Mouse (Mus musculus) lung, postnatal 0 days (tissue): ENCODE results near the gene Gltp. TPM values are rescaled to one million over a fixed set of nuclear protein-coding genes. Genes with fewer than 3 reads are reported as not detected.
A peak's percentile ranks its signal among the peaks of the same experiment; 100 is the strongest.

Experiments
- ATAC-seq: fragments of 200-750 bp; cut with Nextera tagmentation; 2 replicates; pipeline ENCODE4 v1.8.0; 2017; ENCODE audit warnings: moderate library complexity
- DNase-seq: peaks from one replicate; pipeline ENCODE4 v3.0.0-alpha.2; 2016; ENCODE audit warnings: low spot score
- H3K27ac ChIP-seq: fragments of 300-500 bp; sonication (generic); 2 replicates; pipeline ENCODE4 v1.5.1; 2014; ENCODE audit warnings: antibody characterized with exemption, mild to moderate bottlenecking, low read length, mixed read lengths
- H3K27me3 ChIP-seq: fragments of 300-500 bp; sonication (generic); replicated peaks from 2 replicates; pipeline ENCODE4 v1.6.1; 2014; ENCODE audit warnings: low read length, mixed read lengths; ENCODE audit not compliant: insufficient read depth
- H3K36me3 ChIP-seq: fragments of 300-500 bp; sonication (generic); 2 replicates; pipeline ENCODE4 v1.6.1; 2014; ENCODE audit warnings: low read length, mixed read lengths; ENCODE audit not compliant: insufficient read depth
- H3K4me1 ChIP-seq: fragments of 300-500 bp; sonication (generic); 2 replicates; pipeline ENCODE4 v1.6.1; 2014; ENCODE audit warnings: antibody characterized with exemption, low read depth, low read length, mixed read lengths; ENCODE audit not compliant: insufficient read depth
- H3K4me2 ChIP-seq: fragments of 300-500 bp; sonication (generic); replicated peaks from 2 replicates; pipeline ENCODE4 v1.6.1; 2014; ENCODE audit warnings: low read depth, mild to moderate bottlenecking, low read length, moderate library complexity, mixed read lengths
- H3K4me3 ChIP-seq: fragments of 300-500 bp; sonication (generic); 2 replicates; pipeline ENCODE4 v1.5.1; 2014; ENCODE audit warnings: low read depth, low read length
- H3K9ac ChIP-seq: fragments of 300-500 bp; sonication (generic); replicated peaks from 2 replicates; pipeline ENCODE4 v1.6.1; 2014; ENCODE audit warnings: low read depth, mild to moderate bottlenecking
- H3K9me3 ChIP-seq: fragments of 300-500 bp; sonication (generic); 2 replicates; pipeline ENCODE4 v1.6.1; 2016; ENCODE audit warnings: low read length, mixed read lengths
- CTCF ChIP-seq: IDR thresholded peaks from 2 replicates; pipeline ENCODE4 v1.5.1; 2016; ENCODE audit warnings: antibody characterized with exemption, mild to moderate bottlenecking
- EP300 ChIP-seq: IDR thresholded peaks from 2 replicates; pipeline ENCODE4 v1.6.1; 2016; ENCODE audit warnings: antibody characterized with exemption, mild to moderate bottlenecking, control low read depth
- WGBS: fragments of 180-500 bp; shearing (Covaris S2); extraction: QIAGEN DNeasy Blood & Tissue Kit; methylation state at CpG from one replicate; pipeline ENCODE4 v1.1.7; 2014; 5-methylcytosine and 5-hydroxymethylcytosine counted together
- polyA plus RNA-seq: library from polyadenylated mRNA; unstranded; fragments of >200 nt; fragmentation: Nextera tagmentation; extraction: Ambion mirVana; gene quantifications from 2 replicates; pipeline ENCODE4 v1.2.1, GENCODE M21; 2015

Gltp gene
- polyA plus RNA-seq, 1 experiment from 2014 or later = 88.2 TPM

DNA sequence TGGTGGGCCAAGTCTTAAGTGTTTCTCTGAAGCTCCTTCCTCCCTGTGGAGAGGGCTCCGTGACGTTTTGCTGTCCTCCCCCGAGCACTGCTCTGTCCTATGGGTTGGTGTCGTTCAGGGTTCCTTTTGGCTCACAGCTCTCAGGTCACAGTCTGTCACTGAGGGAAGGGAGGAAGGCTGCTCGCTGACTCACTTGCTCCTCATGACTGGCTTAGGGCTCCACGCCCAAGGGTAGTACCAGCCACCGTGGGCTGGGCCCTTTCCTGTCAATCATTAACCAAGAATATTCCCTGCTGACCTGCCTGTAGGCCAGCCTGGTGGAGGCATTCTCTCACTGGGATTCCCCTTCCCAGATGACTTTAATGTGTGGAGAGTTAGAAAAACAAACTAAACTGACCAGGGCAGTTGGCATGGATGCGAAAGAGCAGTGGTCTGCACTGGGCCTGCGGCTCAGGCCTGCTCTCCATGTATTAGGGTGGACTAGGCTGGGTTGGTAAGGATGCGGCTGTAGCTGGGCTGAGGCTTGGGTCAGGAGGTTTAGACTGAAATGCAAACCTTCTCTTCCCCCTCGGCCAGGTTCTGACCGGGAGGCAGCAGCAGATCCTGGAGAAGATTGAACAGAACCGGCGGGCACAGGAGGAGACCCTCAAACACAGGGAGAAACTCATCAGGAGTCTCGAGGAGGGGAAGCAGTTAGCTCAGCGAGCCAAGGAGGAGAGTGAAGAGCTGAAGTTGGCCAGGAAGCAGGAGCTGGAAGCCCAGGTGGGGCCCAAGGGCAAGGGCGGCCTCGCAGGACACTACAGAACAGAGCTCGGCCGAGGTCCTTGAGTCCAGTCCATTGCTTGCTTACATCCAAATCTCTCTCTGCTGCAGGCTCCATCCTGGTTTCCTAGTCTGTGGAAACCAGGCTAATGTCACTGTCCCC, 28.5 kb upstream of the Gltp start:
- peak; percentile 44 for DNase-seq
- 76% methylated on average over 20 of the region's 20 CpGs for WGBS
- H3K9ac ChIP-seq = no peak overlapping the region
- H3K4me2 ChIP-seq = no peak overlapping the region
- no peak for TF ChIP-seq EP300
- TF ChIP-seq CTCF = no peak
- H3K4me3 ChIP-seq = no peak overlapping the region
- H3K4me1 ChIP-seq = no peaks in the 10 kb centered on the region
- no peak overlapping the region for H3K27ac ChIP-seq
- H3K27me3 ChIP-seq = no peaks in the 10 kb centered on the region
- no peaks in the 10 kb centered on the region for H3K9me3 ChIP-seq
- peaks cover 14% of the 10 kb centered on the region for H3K36me3 ChIP-seq
- peak; percentile 72 for ATAC-seq

DNA sequence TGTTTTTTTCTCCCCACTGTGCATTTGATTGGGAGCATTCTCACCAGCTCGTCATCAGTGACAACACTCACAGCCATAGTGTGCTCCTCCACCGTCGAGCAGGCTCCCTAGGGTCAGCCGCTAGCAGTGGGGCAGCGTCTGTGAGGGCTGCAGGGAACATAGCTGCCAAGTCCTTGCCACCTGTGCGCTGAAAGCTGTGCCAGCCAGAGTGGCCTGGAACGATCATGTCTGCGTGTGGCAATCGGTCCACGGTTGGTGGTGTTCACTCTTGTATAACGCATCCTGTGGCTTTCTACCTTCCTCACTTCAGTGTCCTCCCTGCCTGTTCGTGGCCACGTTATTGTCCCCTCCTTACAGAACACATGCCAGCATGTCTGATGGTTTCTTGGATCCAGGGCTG, 27.7 kb upstream of the Gltp start:
- no peak overlapping the region for H3K4me3 ChIP-seq
- WGBS = 88% methylated on average over 13 of the region's 13 CpGs
- no peak overlapping the region for H3K27ac ChIP-seq

DNA sequence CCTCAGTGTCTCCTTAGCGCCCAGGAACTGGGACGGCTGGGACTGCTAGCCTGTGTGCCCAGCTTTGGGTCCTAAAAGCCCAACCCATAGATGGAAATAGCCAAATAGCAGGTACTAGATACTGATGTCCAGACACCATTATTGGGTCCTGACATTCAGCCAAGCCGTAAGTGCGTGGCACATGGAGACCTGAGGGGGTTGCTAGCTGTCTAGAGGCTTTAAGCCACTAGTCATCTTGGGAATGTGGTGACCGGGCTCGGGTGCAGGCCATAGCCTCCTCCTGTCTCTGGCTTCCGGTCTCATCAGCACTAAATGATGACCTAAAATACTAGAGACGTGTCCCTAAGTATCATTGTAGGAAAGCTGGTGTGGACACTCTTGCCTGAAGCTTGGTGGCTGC, 27.2 kb upstream of the Gltp start:
- ATAC-seq = no peak
- H3K4me2 ChIP-seq = no peak overlapping the region

More for the DNA sequence above, 27.7 kb upstream of the Gltp start:
- Histone ChIP-seq H3K4me1 (no peaks in the 10 kb centered on the region), H3K9me3 (no peaks in the 10 kb centered on the region), H3K9ac (no peak overlapping the region), H3K4me2 (no peak overlapping the region), H3K36me3 (peaks cover 14% of the 10 kb centered on the region), H3K27me3 (no peaks in the 10 kb centered on the region)
- TF ChIP-seq CTCF (no peak), EP300 (no peak)
- DNase-seq (no peak), ATAC-seq (no peak)

DNA sequence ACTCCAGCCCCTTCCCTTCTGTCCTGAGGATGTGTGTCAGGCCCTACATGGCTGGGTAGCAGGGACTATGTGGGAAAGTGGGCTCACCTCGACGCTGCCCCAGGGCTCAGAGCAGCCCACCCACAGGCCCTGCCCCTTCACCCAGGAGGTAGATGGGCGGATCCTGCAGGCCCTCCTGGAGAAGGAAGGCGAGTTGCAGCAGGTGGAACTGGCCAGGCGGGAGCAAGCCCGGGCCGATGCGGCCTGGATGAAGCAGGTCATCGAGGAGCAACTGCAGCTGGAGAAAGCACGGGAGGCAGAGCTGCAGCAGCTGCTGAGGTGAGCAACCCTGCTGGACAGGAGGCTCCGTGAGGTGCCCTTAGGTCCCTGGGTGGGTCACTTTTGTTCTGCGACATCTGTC, 26.5 kb upstream of the Gltp start:
- no peak for TF ChIP-seq EP300
- no peak for TF ChIP-seq CTCF
- Histone ChIP-seq H3K36me3 (peaks cover 14% of the 10 kb centered on the region), H3K4me3 (no peak overlapping the region), H3K9ac (no peak overlapping the region), H3K4me2 (no peak overlapping the region), H3K27me3 (no peaks in the 10 kb centered on the region), H3K27ac (no peak overlapping the region), H3K9me3 (no peaks in the 10 kb centered on the region), H3K4me1 (no peaks in the 10 kb centered on the region)
- 87% methylated on average over 12 of the region's 12 CpGs for WGBS
- DNase-seq = no peak
- ATAC-seq = no peak

More for the DNA sequence above, 27.2 kb upstream of the Gltp start:
- TF ChIP-seq CTCF (no peak), EP300 (no peak)
- Histone ChIP-seq H3K9me3 (no peaks in the 10 kb centered on the region), H3K36me3 (peaks cover 14% of the 10 kb centered on the region), H3K9ac (no peak overlapping the region), H3K27ac (no peak overlapping the region), H3K27me3 (no peaks in the 10 kb centered on the region), H3K4me3 (no peak overlapping the region), H3K4me1 (no peaks in the 10 kb centered on the region)
- DNase-seq = no peak
- WGBS = 88% methylated on average over 8 of the region's 8 CpGs

DNA sequence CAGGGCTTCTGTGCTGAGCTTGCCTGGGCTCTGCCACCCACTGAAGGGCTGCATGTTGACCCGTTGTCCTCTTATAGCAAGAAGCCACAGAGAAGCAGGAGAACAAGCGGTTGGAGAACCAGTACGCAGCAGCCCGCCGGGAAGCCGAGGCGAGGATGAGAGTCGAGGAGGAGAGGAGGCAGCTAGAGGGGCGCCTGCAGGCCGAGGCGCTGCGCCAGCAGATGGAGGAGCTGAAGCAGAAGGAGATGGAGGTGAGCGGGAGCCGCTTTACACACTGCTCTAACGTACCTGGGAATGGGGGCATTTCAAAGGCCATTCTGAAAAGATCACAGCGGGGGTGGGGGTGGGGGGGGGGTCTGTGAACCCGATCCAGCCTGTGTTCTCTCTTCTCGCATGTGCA, 23.8 kb upstream of the Gltp start:
- 88% methylated on average over 12 of the region's 18 CpGs for WGBS
- peaks cover 6% of the 10 kb centered on the region; the same call in 1 of the 2 replicates for H3K36me3 ChIP-seq
- H3K27ac ChIP-seq = no peak overlapping the region

DNA sequence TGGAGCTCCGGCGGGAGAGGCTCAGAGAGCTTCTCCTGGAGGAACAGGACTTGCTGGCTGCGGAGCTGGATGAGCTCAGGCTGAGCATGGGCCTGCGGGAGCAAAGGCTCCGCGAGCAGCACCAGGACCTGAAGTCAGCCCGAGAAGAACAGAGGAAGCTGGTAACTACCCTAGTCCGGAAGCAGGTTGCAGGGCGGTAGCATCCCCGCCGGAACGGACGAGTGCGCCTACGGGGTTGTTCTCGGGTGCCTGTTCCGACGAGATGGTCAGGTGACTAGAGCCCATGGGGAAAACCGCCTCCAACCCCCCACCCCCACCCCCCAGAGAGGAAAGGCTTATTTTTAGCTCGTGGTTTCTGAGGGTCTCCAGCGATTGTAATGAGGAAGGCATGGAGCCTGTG, 18.6 kb upstream of the Gltp start:
- 91% methylated on average over 21 of the region's 21 CpGs for WGBS

More for the DNA sequence above, 23.8 kb upstream of the Gltp start:
- Histone ChIP-seq H3K4me2 (no peak overlapping the region), H3K27me3 (no peaks in the 10 kb centered on the region), H3K4me1 (no peaks in the 10 kb centered on the region), H3K9me3 (no peaks in the 10 kb centered on the region), H3K9ac (no peak overlapping the region), H3K4me3 (no peak overlapping the region)
- ATAC-seq (no peak), DNase-seq (no peak)
- TF ChIP-seq CTCF (no peak), EP300 (no peak)

More for the DNA sequence above, 18.6 kb upstream of the Gltp start:
- no peak for ATAC-seq
- no peaks in the 10 kb centered on the region for H3K27me3 ChIP-seq
- DNase-seq = no peak
- no peak overlapping the region for H3K4me3 ChIP-seq
- no peak overlapping the region for H3K27ac ChIP-seq
- no peaks in the 10 kb centered on the region for H3K36me3 ChIP-seq
- H3K4me1 ChIP-seq = no peaks in the 10 kb centered on the region; the same call in 1 of the 2 replicates
- H3K9ac ChIP-seq = no peak overlapping the region
- TF ChIP-seq EP300 (no peak), CTCF (no peak)
- H3K9me3 ChIP-seq = no peaks in the 10 kb centered on the region
- H3K4me2 ChIP-seq = no peak overlapping the region
